Mouse (Mus musculus) heart, postnatal 14 days (tissue): ENCODE results near the gene Sar1a. TPM values are rescaled to one million over a fixed set of nuclear protein-coding genes. Genes with fewer than 3 reads are reported as not detected.

ENCODE experiments used
- DNase-seq, 2 experiments: peaks; one replicate each; pipeline ENCODE4 v3.0.0; 2021 to 2022
- intact Hi-C: fragments of 180-260 bp; cut with DNase I; formaldehyde crosslinking; loops from one replicate; pipeline ENCODE4 v1.15.1; 2025
- total RNA-seq, 2 experiments: library from RNA; stranded (reverse); gene quantifications; 2 replicates each; pipeline ENCODE4 v1.2.3; 2021

The Sar1a gene
- total RNA-seq, 2 experiments from 2014 or later, result 140 to 141 TPM

DNA sequence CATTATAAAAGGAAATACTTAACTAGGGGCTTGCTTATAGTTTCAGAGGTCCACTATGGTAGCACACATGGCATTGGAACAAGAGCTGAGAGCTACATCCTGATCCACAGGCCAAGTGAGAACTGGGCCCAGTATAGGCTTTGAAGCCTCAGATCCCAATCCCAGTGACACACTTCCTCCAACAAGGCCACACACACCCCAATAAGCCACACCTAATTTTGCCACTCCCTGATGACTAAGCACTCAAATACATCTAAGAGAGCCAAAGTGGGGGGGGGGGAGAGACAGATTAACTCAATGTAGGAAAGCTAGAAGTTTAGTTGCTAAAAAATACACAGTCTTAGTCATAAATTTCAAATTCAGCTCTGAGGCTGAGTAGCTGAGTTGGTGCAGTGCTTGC is 10.2 kb upstream of the Sar1a start:
- intact Hi-C loops, result no loop called here

DNA sequence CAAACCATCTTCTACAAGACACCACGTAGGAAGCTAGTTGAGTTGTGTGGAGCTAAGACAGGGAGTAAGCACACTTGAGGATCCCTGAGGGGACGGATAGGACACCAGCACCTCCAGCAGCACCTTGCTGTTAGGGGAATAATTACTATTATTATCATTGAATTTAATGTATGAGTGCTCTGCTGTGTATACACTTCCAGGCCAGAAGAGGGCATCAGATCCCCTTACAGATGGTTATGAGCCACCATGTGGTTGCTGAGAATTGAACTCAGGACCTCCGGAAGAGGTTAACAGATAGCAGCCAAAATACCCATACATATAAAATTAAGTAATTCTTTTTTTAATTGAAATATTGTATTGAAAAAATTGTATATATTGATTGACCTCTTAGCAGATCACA is 9.3 kb upstream of the Sar1a start:
- DNase-seq, result no peak
- intact Hi-C loops, result no loop called here

More for the DNA sequence above, 10.2 kb upstream of the Sar1a start:
- no peak for DNase-seq

DNA sequence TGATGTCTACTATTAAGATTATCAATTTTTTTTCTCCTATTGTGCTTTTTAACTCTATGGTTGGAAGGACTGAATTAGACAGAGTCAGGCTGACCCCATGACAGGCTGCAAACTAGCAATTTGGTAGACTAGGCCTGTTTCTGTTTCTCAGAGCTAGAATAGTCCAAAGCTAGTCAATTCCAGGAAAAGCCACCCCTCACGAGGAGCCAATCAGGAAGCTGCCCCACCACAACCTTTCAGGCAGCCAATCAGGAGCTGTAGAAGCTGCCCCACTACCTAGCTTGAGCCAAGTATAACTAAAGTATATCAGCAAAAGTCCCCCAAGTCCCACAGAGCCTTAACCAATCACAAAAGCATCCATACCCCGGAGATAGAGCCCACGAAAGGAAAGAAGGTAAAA is 4.2 kb upstream of the Sar1a start:
- no peak for DNase-seq
- intact Hi-C loops, result no loop called here

DNA sequence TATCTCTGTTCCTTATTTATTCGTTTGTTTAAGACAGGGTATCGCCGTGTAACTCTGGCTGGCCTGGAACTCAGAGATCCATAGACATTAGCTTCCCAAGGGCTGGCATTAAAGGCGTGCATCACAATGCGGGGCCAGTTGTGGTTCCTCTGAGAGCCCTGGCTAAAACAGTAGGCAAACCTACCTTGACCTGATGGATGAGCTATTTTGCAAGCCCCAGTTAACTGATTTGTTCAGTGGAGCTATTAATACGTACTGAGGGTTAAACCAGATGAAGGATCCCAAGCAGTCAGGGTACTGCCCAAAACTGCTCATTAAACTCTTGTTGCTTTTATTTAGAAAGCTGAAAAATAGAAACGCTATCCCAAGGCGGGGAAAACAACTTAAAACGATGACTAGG is 554 bp upstream of the Sar1a start:
- intact Hi-C loops, result no loop called here
- DNase-seq, result no peak

DNA sequence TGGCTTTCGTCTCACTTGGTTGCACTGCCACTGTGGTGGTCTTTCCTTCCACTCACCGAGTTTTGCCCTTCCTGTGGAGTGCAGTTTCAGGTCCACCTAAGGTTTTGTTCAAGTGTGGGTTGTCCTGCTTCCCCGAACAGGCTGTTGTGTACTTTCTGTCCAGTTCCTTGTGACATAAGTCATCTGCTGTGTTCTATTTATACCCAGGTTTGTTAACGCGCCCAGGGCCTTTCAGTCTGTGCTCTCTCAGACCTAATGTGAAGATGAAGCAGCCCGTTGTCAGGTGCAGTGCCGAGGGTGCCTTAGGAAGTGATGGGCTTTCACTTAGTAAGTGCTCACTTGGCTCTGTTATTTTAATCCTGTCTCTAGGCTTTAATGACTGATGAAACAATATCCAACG is 9.3 kb downstream of the Sar1a start:
- no peak for DNase-seq
- intact Hi-C loops, result no loop called here

DNA sequence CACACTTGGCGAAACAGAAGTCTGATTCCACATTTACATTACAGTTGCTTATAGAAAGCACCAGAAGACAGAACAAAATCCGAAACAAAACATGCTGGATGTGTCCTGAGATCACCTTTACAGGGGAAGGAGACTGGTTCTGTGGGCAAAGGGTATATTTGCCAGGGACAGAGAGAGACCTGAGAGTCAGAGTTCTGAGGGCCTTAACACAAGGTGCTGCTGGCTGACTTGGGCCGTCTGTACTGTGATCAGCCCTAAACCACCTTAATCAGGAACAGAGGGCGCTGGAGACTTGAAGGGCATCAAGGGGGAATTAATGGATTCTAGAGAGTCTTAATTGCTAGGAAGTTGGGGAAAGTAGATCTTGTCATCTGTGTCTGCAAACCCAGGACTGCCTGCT is 13.5 kb downstream of the Sar1a start:
- intact Hi-C loops, result no loop called here
- no peak for DNase-seq

DNA sequence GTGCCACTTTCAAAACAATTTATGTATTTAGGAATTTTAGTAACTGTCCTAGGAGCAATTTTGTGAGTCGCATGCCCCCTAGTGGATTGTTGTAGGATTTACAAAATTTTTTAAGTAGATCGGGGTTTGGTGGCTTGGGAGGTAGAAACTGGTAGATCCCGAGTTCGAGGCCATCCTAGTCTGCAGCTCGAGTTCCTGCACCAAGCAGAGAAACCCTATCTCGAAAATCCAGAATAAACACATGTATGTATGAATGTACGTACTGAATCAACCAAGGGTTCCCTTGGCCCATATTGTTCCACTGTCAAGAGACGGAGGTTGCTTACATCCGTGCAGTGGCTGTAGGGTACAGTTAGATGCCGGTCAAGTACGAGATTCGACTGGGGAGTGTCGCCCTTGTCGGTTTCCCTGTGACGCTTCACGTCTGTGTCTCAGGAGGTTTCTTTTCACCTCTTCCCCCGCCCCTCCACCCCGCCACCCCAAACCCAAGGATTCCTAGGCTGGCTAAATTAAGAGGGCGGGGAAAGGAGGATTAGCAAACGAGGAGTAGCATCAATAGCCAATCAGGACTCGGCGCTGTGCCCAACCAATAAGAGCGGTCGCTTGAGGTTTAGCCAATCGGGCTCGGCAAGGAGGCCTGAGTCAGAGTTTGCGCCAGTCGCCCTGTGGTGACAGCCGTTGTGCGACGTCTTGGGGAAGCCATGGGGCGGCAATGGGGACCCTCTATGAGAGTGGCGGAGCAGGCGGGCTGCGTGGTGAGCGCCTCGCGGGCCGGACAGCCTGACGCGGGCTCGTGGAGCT is 15.0 kb downstream of the Sar1a start, which contains the start of gene Tysnd1:
Gene Tysnd1, plus strand, starts transcription at position 645 of the 801 bp plus-strand sequence.
- DNase-seq, result peak; percentile 95 to 97
- intact Hi-C loops, result no loop called here

DNA sequence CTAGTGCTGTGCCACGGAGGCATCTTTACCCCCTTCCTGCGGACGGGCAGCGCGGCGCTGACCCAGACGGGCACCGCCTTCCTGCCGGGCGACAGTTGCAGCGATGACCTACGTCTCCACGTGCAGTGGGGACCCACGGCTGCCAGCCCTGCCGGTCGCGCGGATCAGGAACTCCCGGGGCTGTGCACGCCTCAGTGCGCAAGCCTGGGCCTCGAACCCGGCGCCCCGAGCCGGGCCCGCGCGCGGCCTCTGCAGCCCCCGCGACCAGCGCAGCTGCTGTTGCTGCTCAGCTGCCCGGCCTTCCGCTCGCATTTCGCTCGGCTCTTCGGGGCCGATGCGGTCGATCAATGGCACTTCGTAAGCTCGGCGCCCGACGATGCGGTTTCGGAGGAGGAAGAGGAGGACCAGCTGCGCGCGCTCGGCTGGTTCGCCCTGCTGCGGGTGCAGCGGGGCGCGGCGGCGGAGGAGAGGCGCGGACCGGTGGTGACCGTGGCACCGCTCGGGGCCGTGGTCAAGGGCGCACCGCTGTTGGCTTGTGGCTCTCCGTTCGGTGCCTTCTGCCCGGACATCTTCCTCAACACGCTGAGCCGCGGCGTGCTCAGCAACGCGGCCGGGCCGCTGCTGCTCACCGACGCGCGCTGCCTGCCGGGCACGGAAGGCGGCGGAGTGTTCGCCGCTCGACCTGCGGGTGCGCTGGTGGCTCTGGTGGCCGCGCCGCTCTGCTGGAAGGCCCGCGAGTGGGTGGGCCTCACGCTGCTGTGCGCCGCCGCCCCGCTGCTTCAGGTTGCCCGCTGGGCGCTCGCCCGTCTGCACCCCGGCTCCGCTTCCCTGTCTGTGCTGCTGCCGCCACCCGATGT is 15.8 kb downstream of the Sar1a start:
- no peak for DNase-seq
- intact Hi-C loops, result no loop called here

DNA sequence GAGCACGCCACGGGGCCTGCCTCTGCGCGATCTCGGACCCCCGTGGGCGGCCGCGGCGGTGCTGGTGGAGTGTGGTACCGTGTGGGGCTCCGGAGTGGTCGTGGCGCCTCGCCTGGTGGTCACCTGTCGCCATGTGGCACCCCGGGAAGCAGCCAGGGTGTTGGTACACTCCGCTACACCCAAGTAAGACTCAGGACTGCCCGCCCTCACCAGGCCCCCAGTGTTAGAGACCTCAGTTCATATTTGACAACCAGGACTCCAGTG is 16.4 kb downstream of the Sar1a start:
- intact Hi-C loops, result no loop called here
- DNase-seq, result no peak

DNA sequence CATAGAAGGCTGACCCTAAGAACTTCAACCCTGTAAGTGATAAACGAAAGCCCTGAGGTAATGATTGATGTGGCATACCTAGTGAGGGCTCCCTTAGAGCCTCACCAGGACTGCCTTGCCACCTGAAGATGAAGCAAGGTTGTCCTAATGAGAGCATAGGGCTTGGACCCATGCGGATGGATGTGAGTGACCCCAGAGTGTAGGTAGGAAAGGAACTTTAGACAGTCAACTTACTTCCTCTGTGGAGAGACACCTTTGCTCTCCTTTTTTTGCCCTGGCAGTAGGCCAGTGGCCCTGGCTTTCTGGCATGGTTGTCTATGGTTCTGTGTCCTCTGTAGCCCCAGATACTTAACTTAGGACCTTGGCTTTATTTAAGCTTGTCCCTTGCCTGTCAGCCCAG is 16.9 kb downstream of the Sar1a start:
- DNase-seq, result no peak
- intact Hi-C loops, result no loop called here

DNA sequence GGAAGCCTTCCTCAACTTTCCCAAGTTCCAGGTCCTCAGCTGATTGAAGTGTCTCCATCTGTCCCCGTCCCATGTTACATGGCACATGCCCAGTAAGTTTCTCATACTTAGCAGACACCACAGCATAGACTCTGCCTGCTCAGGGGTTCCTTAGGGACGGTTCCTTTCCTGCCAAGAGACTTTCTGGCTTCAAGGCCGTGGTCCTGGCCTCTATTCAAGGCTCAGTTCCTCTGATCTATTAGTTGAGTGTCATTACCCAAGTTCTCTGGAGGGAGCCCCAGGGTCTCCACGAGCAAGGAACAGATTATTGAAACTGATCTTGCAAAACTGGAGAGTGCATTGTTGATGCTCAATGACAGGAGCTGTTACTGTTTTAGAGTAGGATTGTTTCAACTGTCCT is 24.6 kb downstream of the Sar1a start:
- intact Hi-C loops, result no loop called here
- DNase-seq, result no peak

DNA sequence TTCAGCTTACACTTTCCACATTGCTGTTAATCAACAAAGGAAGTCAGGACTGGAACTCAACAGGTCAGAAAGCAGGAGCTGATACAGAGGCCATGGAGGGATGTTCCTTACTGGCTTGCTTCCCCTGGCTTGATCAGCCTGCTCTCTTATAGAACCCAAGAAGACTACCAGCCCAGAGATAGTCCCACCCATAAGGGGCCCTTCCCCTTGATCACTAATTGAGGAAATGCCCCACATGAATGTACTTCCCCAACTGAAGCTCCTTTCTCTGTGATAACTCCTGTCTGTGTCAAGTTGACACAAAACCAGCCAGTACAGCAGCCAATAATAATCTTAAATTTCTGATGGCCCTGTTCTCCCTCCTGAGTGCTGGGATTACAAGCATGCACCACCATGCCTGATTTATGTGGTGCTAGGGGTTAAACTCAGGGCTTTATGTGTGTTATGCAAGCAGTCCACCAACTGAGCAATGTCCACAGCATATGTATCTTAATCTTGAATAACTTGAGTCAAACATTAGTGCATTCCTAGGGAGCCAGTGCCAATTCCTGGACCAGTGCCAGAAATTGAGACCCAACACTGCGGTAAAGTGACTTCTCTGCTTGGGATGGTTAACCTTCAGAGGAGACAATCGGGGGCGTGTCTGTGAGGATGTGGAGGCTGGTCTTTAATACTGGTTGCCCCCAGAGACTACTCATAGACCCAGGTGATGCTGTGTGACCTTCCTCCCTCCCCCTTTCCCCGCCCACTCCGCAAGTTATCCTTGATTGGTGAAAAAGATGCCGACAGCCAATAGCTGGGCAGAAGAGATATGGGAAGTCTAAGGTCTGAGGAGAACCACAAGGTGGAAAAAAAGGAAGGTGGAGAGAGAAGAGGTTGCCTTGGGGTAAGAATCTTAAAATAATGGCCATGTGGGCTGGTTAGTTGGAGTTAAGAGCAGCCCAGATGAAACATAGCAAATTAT is 26.6 kb downstream of the Sar1a start:
- intact Hi-C loops, result no loop called here
- no peak for DNase-seq

DNA sequence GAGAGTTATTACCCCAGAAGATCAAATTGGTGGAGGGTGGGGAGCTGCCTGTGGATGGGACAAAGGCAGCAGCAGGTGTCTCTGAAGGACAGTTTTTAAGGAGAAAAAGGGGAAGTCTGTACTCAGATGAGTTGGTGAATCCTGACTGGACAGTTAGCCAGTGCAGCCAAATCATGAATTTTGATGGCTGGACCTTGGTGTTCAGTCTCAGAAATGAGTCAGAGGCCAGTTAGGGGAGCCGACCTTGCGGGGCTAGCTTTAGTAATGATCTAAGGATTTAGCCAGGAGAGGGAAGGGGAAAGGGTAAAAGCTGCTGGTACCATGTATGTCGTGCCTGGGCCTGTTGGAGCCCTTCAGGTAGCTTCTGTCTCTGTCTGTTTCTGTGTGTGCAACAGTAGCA is 33.5 kb downstream of the Sar1a start:
- intact Hi-C loops, result no loop called here
- no peak for DNase-seq

DNA sequence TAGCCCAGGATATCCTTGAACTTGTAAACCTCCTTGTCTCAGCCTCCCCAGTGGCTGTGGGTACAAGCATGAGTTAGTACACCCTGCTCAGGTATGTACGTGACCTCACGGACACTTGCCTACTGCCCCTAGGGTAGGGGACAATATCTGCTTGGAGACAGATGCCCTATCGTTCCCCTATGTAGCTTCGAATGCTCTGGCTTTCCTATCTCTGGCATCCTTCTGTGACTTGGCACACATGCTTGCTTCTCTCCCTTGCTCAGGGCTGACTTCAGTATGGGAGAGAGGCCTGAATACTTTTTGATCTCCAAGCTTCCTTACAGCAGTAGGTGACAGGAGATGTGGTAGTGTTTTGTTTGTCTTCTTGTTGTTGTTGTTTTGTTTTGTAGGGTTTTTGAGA is 34.0 kb downstream of the Sar1a start:
- DNase-seq, result no peak
- intact Hi-C loops, result no loop called here

DNA sequence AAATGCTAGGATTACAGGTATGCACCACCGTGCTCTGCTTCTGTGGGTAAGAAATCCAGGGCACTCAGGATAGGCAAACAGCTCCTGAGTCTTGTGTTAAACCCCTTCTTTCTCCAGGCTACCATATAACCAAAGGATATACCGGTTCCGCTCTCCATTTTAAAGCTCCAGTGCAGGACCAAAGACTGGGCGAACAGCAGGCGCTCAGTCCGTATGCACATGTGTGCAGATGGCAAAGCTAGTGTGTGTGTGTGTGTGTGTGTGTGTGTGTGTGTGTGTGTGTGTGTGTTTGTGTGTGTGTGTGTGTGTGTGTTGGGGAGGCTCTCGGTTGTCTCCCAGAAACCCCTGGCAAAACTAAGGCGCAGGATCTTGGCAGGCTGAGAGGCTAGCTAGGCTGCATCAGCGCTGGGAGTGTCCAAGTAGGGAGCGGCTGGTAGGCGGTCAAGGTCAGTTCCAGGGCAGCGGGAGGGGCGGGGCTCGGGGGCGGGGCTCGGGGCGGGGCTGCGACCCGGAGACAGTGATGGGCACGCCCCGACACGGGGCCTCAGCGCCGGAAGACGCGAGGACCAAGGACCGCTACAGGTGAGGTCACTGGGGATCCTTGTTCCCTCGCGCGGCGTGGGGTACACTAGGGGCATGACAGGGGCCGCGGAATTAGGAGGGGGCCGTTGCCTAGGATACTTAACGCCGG is 34.8 kb downstream of the Sar1a start, which contains the start of gene Aifm2:
Gene Aifm2, plus strand, starts transcription at position 493 of the 691 bp plus-strand sequence.
- DNase-seq, result peak; percentile 67 to 68
- intact Hi-C loops, result no loop called here

DNA sequence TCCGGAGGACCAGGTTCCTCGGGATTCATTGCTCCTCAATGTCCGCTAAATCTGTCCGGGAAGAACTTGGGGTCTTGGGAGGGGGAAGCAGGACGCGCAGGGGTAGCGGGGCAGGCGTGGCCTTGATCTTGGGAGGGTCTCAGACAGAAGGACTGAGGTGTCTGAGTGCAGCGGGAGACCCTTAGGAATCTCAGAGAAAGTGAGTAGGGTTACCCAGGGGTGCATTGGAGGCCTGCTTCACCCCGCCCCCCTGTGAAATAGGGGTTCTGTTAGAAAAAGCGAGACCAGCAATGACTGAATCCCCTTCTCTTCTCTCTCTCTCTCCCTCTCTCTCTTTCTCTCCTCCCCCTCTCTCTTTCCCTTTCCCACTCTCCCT is 35.4 kb downstream of the Sar1a start:
- intact Hi-C loops, result no loop called here

DNA sequence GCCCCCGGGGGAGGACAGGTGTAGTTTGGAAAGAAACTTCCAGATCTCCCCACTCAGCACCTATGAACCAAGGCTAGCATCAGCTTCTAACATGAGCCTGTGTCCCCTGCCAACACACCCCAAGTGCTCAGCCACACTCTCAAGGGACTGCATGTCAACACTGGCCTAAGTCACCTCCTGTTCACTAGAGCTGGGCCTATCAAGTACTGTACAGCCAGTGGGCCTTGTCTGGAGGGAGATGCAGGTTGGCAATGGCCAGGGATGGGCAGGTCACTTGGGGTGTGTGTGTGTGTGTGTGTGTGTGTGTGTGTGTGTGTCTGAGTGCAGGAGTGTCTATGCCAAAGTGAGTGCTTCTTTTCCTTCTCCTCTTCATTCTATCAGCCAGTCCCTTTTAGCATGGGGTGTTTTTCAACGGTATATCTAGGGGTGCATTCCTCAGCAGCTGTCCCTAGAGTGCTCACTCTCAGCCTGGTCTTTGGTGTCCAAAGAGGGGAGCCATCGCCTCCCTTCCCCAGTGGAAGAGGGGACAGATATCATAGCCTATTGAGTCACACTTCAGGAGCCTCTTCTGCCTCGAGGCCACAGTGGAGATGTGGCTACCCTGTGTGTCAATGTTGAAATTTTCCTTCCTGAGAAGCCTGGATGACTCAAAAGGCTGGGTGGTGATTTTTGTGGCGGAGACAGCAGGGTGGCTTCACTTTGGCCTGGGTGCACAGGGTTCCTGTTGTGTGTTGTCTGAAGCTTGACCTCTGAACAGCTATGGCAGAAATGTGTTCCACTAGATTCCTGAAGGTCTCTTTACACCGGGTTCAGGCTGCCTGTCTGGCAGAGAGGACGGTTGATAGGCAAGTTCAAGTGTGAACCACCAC is 36.1 kb downstream of the Sar1a start:
- DNase-seq, result peak in 1 of 2 experiments; percentile 18
- intact Hi-C loops, result no loop called here

More for the DNA sequence above, 35.4 kb downstream of the Sar1a start:
- no peak for DNase-seq

DNA sequence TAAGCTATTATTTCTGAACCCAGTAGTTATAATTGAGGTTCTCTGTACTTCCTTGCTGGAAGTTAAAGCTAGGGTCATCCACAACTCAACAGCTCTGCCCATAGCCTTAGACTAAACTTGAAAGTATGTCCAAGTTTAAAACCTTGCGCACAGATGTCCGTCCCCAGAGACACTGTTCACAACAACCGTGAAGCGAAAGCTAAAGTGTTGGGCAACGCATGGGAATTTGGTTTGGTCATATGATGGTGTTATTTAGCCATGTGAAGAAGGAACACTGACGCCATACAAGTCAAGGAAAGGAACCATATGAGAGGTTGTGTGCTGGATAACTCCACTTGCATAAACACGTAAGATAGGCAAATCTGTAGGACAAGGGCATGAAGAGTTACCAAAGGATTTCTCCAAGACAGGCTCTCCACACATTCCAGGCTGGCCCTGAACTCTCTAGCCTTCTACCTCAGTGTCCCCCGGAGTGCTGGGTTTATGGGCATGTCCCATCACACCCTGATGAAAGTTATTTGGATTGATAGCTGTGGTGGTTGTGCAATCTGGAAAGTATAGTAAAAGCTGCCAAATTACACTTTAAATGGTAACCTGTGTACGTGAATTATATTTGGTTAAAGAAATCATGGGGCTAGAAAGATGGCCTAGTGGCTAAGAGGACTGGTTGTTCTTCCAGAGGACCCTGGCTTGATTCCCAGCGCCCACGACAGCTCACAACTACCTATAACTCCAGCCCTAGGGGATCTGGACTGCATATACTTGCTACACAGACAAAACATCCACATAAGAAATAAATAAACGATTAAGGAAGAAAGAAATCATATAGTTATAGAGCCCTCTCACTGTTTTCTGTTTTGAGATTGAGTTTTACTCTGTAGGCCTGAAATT is 37.6 kb downstream of the Sar1a start:
- no peak for DNase-seq
- intact Hi-C loops, result no loop called here
